Mouse (Mus musculus): ENCODE measurements around the gene Gm9857.

DNA sequence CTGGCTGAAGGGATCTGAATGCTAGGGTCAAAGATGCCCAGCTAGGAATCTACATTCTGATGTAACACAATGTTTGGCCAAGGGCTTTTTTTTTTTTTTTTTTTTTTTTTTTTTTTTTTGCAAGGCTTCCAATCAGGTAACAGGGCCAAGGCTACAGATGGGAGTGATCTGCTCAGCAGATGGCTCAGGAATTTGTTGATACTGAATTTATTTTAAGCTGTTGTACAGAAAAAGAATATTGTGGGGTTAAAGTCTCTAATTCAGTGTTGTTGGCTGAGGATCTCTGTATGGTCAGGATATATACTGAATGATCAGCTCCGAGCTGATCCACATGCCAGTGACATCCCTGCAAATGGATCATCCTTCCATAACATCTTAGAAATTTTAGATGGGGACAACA, 24.2 kb downstream of the Gm9857 start:
- TF ChIP-seq CTCF (IDR thresholded peaks at IDR 0.05; ENCODE audit: borderline replicate concordance, insufficient read depth, low read depth, low read length) (no peak), POLR2A (IDR thresholded peaks at IDR 0.05; ENCODE audit: borderline replicate concordance, insufficient read depth, low read length) (no peak; the same call in 1 of the 2 replicates)

Measured in cerebellum, adult 2 months (tissue).